In the genomic region with DNA sequence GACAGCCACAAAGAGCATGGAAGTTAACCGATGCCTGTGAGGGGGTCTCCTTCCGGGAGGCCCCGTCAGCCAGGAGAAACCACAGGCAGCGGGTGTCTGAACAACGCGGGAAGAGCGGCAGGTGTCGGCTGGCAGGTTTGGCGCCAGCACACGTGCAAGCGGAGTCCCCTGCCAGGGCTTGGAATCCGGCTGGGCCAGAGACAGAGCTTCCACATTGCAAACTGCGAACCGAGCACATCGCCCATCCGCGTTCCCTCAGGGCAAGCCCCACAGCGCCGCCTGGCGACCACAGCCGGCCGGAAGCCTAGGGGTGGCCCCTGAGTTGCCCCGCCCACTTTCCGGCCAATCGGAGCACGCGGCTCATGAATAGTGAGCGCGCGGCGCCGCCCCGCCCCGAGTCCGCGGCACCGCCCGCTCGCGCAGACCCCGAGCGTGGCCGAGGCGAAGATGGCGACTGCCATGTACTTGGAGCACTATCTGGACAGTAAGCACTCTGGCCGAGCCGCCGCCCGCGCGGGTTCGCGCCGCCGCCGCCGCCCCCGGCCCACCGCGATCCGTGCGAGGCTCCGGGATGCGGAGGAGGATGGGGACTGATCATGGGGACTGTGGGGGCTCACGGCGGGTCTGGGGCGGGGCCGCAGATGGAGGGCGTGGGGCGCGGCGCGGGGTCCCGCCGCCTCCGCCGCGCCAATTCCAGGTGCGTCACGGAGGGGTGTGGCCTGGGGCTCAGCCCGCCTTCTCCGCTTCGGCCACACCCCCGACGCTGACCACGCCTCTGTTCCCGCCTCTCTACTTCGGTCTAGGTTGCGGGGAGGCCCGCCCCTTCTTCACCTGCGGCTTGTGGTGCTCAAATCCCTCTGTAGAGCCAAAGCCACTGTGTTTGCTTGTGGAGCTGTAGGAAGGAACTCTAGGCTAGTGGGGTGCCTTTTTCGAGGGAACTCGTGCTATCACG, we compare ENCODE assay signal across 8 mouse cellular contexts. TPM values are rescaled to one million over a fixed set of nuclear protein-coding genes. Genes with fewer than 3 reads are reported as not detected.
DNase-seq lines count a peak whose midpoint lies in the region; ATAC-seq and TF ChIP-seq lines count a peak whose summit lies in the region.

A gene (plus strand): TSS at position 410 of the 952 bp plus-strand sequence.

- peak; percentile 99 for DNase-seq in 3134 (ENCODE audit: extremely low read depth, insufficient read length, low spot score)
- peak; percentile 100 for DNase-seq in adrenal gland, postnatal 36 days
- peak; percentile 98 for DNase-seq in heart, adult 8-10 months (ENCODE audit: low spot score)
- peak; percentile 100 for DNase-seq in kidney, adult 9 months
- peak; percentile 95 for DNase-seq in limb, embryonic 14.5 days (ENCODE audit: low spot score)
- DNase-seq in midbrain, postnatal 0 days (ENCODE audit: low spot score): peak; percentile 97
- peak; percentile 100 for DNase-seq in spleen, postnatal 14 days (ENCODE audit: low spot score in 2 of 2)

- H3K27me3 ChIP-seq in embryonic facial prominence, embryonic 13.5 days: no peaks in the 10 kb centered on the region
- H3K27me3 ChIP-seq in limb, embryonic 14.5 days (ENCODE audit: control insufficient read depth, insufficient read depth, low read length): no peaks in the 10 kb centered on the region
- H3K27me3 ChIP-seq in midbrain, postnatal 0 days (ENCODE audit: insufficient read depth, low read length): no peaks in the 10 kb centered on the region

- WGBS in embryonic facial prominence, embryonic 13.5 days: under 1% methylated on average over 93 of the region's 94 CpGs
- WGBS in limb, embryonic 14.5 days: 5% methylated on average over 65 of the region's 94 CpGs
- under 1% methylated on average over 75 of the region's 94 CpGs for WGBS in midbrain, postnatal 0 days

- peak; percentile 95 for ATAC-seq in embryonic facial prominence, embryonic 13.5 days (ENCODE audit: insufficient number of reproducible peaks, insufficient read depth, low FRiP score, low TSS enrichment, low read depth)
- peak; percentile 95 for ATAC-seq in limb, embryonic 14.5 days (ENCODE audit: low FRiP score, low read depth)
- peak; percentile 94 for ATAC-seq in midbrain, postnatal 0 days (ENCODE audit: low FRiP score)

- H3K4me1 ChIP-seq in embryonic facial prominence, embryonic 13.5 days: peaks cover 38% of the 10 kb centered on the region
- H3K4me1 ChIP-seq in limb, embryonic 14.5 days (ENCODE audit: control insufficient read depth, insufficient read depth, low read length): peaks cover 22% of the 10 kb centered on the region
- H3K4me1 ChIP-seq in midbrain, postnatal 0 days (ENCODE audit: insufficient read depth, low read length): peaks cover 7% of the 10 kb centered on the region; the same call in 1 of the 2 replicates

- H3K9ac ChIP-seq in embryonic facial prominence, embryonic 13.5 days: peak within 1 kb of the TSS; percentile 86
- H3K9ac ChIP-seq in limb, embryonic 14.5 days (ENCODE audit: low read depth, low read length, severe bottlenecking): peak within 1 kb of the TSS; percentile 86
- H3K9ac ChIP-seq in midbrain, postnatal 0 days (replicated peaks; ENCODE audit: low read length, poor library complexity, severe bottlenecking): peak within 1 kb of the TSS; percentile 89

- peak within 1 kb of the TSS; percentile 91 for H3K4me2 ChIP-seq in embryonic facial prominence, embryonic 13.5 days
- peak within 1 kb of the TSS; percentile 83 for H3K4me2 ChIP-seq in limb, embryonic 14.5 days (replicated peaks; ENCODE audit: low read depth, low read length, severe bottlenecking)
- peak within 1 kb of the TSS; percentile 68 for H3K4me2 ChIP-seq in midbrain, postnatal 0 days (ENCODE audit: low read depth, low read length, poor library complexity, severe bottlenecking)

- peak; percentile 95 for TF ChIP-seq CTCF in midbrain, postnatal 0 days (IDR thresholded peaks at IDR 0.05)

- H3K4me3 ChIP-seq in embryonic facial prominence, embryonic 13.5 days: peak within 1 kb of the TSS; percentile 73
- peak within 1 kb of the TSS; percentile 76 for H3K4me3 ChIP-seq in limb, embryonic 14.5 days (replicated peaks; ENCODE audit: low read length)
- peak within 1 kb of the TSS; percentile 69 for H3K4me3 ChIP-seq in midbrain, postnatal 0 days (ENCODE audit: low read depth, low read length)

- 0 out of 2 replicates have a peak, but pooled peaks have one; percentile 60 for TF ChIP-seq POLR2A in limb, embryonic 14.5 days (IDR thresholded peaks at IDR 0.05; ENCODE audit: borderline replicate concordance, extremely low read depth, insufficient read depth, insufficient read length)

- H3K9me3 ChIP-seq in embryonic facial prominence, embryonic 13.5 days: no peaks in the 10 kb centered on the region
- no peaks in the 10 kb centered on the region for H3K9me3 ChIP-seq in limb, embryonic 14.5 days (ENCODE audit: control insufficient read depth, low read length)
- no peaks in the 10 kb centered on the region for H3K9me3 ChIP-seq in midbrain, postnatal 0 days (ENCODE audit: low read length)

- H3K27ac ChIP-seq in embryonic facial prominence, embryonic 13.5 days: peak within 1 kb of the TSS; percentile 97
- peak within 1 kb of the TSS; percentile 93 for H3K27ac ChIP-seq in limb, embryonic 14.5 days (replicated peaks; ENCODE audit: low read depth, low read length)
- peak within 1 kb of the TSS; percentile 95 for H3K27ac ChIP-seq in midbrain, postnatal 0 days (ENCODE audit: low read depth, low read length)

- H3K36me3 ChIP-seq in embryonic facial prominence, embryonic 13.5 days: peaks cover 45% of the 10 kb centered on the region
- peaks cover 47% of the 10 kb centered on the region for H3K36me3 ChIP-seq in limb, embryonic 14.5 days (ENCODE audit: control insufficient read depth, insufficient read depth, low read length)
- peaks cover 7% of the 10 kb centered on the region; the same call in 1 of the 2 replicates for H3K36me3 ChIP-seq in midbrain, postnatal 0 days (ENCODE audit: insufficient read depth, low read length)

RNA-seq across cellular contexts. Expression of the gene that starts here (rescaled TPM):
- 10 to 100 TPM; 18.9 to 20.0 TPM for total RNA-seq in adrenal gland, postnatal 36 days (2021)
- polyA plus RNA-seq in embryonic facial prominence, embryonic 13.5 days (2015; fragmentation: Nextera tagmentation; extraction: Ambion mirVana): 16.1 and 16.5 TPM in 2 replicates
- 10 to 100 TPM; 10.3 to 15.0 (median 13.6) TPM for total RNA-seq in heart, adult 8-10 months (2022)
- 14.1 and 15.1 TPM in 2 replicates for polyA plus RNA-seq in limb, embryonic 14.5 days (2012; rRNA removed)
- polyA plus RNA-seq in limb, embryonic 14.5 days (2014; fragmentation: Nextera tagmentation; extraction: Ambion mirVana): 9.9 and 11.7 TPM in 2 replicates
- 12.6 and 13.5 TPM in 2 replicates for total RNA-seq in midbrain, postnatal 0 days (2014; rRNA removed)
- polyA plus RNA-seq in midbrain, postnatal 0 days (2015; fragmentation: Nextera tagmentation; extraction: Ambion mirVana): 7.1 and 7.5 TPM in 2 replicates

Comparison
In these comparisons a context has a peak if more than half of its experiments do, and no peak if none do; other contexts are left out.
1. Peak in every context shown above with its lines: DNase-seq, ATAC-seq, H3K4me3 ChIP-seq and H3K27ac ChIP-seq.